Mouse (Mus musculus) embryo, embryonic 9.5 days (tissue): ENCODE data around the gene Taldo1.

Experiments
- DNase-seq: peaks from one replicate; pipeline ENCODE4 v3.0.0-alpha.2; 2017; ENCODE audit errors: extremely low spot score

Gene Taldo1

GRCm38 (mm10) chr7:141423811-141424210, 31.8 kb downstream of the Taldo1 start:
- DNase-seq: no peak

GRCm38 (mm10) chr7:141426948-141427730, 35.1 kb downstream of the Taldo1 start:
- DNase-seq: no peak

GRCm38 (mm10) chr7:141428701-141429100, 36.7 kb downstream of the Taldo1 start:
- no peak for DNase-seq

GRCm38 (mm10) chr7:141429310-141429709, 37.3 kb downstream of the Taldo1 start, which contains the start of gene Cend1:
Gene Cend1 (minus strand): TSS chr7:141429491.
- peak; percentile 68 for DNase-seq

GRCm38 (mm10) chr7:141429840-141430584, 38.0 kb downstream of the Taldo1 start:
- no peak for DNase-seq

GRCm38 (mm10) chr7:141430585-141431240, 38.7 kb downstream of the Taldo1 start:
- DNase-seq: no peak

GRCm38 (mm10) chr7:141431434-141432185, 39.6 kb downstream of the Taldo1 start:
- DNase-seq: no peak

- DNase-seq: no peak
Observed at GRCm38 (mm10) chr7:141432186-141432611, 40.2 kb downstream of the Taldo1 start.

GRCm38 (mm10) chr7:141432741-141433516, 40.9 kb downstream of the Taldo1 start:
- no peak for DNase-seq

GRCm38 (mm10) chr7:141433517-141434400, 41.8 kb downstream of the Taldo1 start:
- no peak for DNase-seq

GRCm38 (mm10) chr7:141434464-141434863, 42.5 kb downstream of the Taldo1 start:
- DNase-seq: no peak

GRCm38 (mm10) chr7:141435129-141435855, 43.3 kb downstream of the Taldo1 start:
- DNase-seq: peak; percentile 69

- DNase-seq: no peak
Observed at GRCm38 (mm10) chr7:141435856-141436522, 44.0 kb downstream of the Taldo1 start.

GRCm38 (mm10) chr7:141436523-141436892, 44.5 kb downstream of the Taldo1 start:
- DNase-seq: no peak

GRCm38 (mm10) chr7:141437178-141438120, 45.5 kb downstream of the Taldo1 start, which contains the start of gene Slc25a22:
Gene Slc25a22 (minus strand): TSS chr7:141437892.
- DNase-seq: peak; percentile 88

- no peak for DNase-seq
Observed at GRCm38 (mm10) chr7:141438201-141438968, 46.4 kb downstream of the Taldo1 start.
